Mouse (Mus musculus) kidney, adult 2 months (tissue): Measurements from ENCODE around the gene Cntnap2. TPM values are rescaled to one million over a fixed set of nuclear protein-coding genes. Genes with fewer than 3 reads are reported as not detected.
A peak's percentile ranks its signal among the peaks of the same experiment; 100 is the strongest.

Source experiments
- DNase-seq: peaks from one replicate; pipeline ENCODE4 v3.0.0; 2021
- H3K27ac ChIP-seq: fragments of 200-500 bp; 2 replicates; pipeline ENCODE4 v1.5.1; 2012; ENCODE audit warnings: low read depth, low read length, control low read depth, inconsistent platforms; ENCODE audit not compliant: insufficient read depth
- H3K27me3 ChIP-seq: fragments of 200-500 bp; replicated peaks from 2 replicates; pipeline ENCODE4 v1.6.1; 2012; ENCODE audit warnings: mild to moderate bottlenecking, moderate library complexity, low read length, inconsistent platforms; ENCODE audit not compliant: control insufficient read depth, insufficient read depth
- H3K36me3 ChIP-seq: fragments of 200-500 bp; 2 replicates; pipeline ENCODE4 v1.6.1; 2012; ENCODE audit warnings: mild to moderate bottlenecking, moderate library complexity, low read length, inconsistent platforms; ENCODE audit not compliant: control insufficient read depth, insufficient read depth
- H3K4me1 ChIP-seq: fragments of 200-500 bp; 2 replicates; pipeline ENCODE4 v1.6.1; 2011; ENCODE audit warnings: low read length; ENCODE audit not compliant: control insufficient read depth, insufficient read depth
- H3K4me3 ChIP-seq: fragments of 200-500 bp; 2 replicates; pipeline ENCODE4 v1.5.1; 2011; ENCODE audit warnings: mild to moderate bottlenecking, low read depth, low read length, control low read depth; ENCODE audit not compliant: insufficient read depth
- CTCF ChIP-seq: fragments of 200-500 bp; conservative IDR thresholded peaks from 2 replicates; pipeline ENCODE4 v1.5.1; 2011; ENCODE audit warnings: low read depth, mild to moderate bottlenecking, control low read depth, low read length, moderate library complexity, mixed read lengths; ENCODE audit not compliant: insufficient read depth, insufficient read length
- POLR2A ChIP-seq: fragments of 200-500 bp; IDR thresholded peaks from one replicate; pipeline ENCODE4 v1.6.1; 2011; ENCODE audit warnings: low read depth, low read length, control low read depth
- WGBS: fragments of 180-500 bp; shearing (Covaris S2); methylation state at CpG from one replicate; pipeline ENCODE4 v1.1.7; 2018; 5-methylcytosine and 5-hydroxymethylcytosine counted together
- polyA plus RNA-seq: library from polyadenylated mRNA; depleted of rRNA; stranded (reverse); fragments of >200 nt; gene quantifications from 2 replicates; pipeline ENCODE4 v1.2.3, GENCODE M21; 2012

The Cntnap2 gene
- polyA plus RNA-seq, 1 experiment, result 0.31 TPM

GRCm38 (mm10) chr6:47042602-47043001 lies 1983.4 kb downstream of the Cntnap2 start:
- 84% methylated on average over 1 of the region's 1 CpGs for WGBS
- TF ChIP-seq CTCF, result no peak
- no peak for TF ChIP-seq POLR2A
- no peak for DNase-seq
- Histone ChIP-seq H3K36me3 (no peaks in the 10 kb centered on the region), H3K27ac (no peak overlapping the region), H3K4me3 (no peak overlapping the region), H3K4me1 (no peaks in the 10 kb centered on the region), H3K27me3 (no peaks in the 10 kb centered on the region; the same call in 1 of the 2 replicates)

- Histone ChIP-seq H3K36me3 (no peaks in the 10 kb centered on the region), H3K4me3 (no peak overlapping the region), H3K27ac (no peak overlapping the region), H3K27me3 (no peaks in the 10 kb centered on the region; the same call in 1 of the 2 replicates), H3K4me1 (no peaks in the 10 kb centered on the region)
- WGBS, result 84% methylated on average over 1 of the region's 1 CpGs
- no peak for TF ChIP-seq POLR2A
- TF ChIP-seq CTCF, result no peak
- DNase-seq, result no peak
Observed at GRCm38 (mm10) chr6:47043586-47043985, 1984.4 kb downstream of the Cntnap2 start.

DNA sequence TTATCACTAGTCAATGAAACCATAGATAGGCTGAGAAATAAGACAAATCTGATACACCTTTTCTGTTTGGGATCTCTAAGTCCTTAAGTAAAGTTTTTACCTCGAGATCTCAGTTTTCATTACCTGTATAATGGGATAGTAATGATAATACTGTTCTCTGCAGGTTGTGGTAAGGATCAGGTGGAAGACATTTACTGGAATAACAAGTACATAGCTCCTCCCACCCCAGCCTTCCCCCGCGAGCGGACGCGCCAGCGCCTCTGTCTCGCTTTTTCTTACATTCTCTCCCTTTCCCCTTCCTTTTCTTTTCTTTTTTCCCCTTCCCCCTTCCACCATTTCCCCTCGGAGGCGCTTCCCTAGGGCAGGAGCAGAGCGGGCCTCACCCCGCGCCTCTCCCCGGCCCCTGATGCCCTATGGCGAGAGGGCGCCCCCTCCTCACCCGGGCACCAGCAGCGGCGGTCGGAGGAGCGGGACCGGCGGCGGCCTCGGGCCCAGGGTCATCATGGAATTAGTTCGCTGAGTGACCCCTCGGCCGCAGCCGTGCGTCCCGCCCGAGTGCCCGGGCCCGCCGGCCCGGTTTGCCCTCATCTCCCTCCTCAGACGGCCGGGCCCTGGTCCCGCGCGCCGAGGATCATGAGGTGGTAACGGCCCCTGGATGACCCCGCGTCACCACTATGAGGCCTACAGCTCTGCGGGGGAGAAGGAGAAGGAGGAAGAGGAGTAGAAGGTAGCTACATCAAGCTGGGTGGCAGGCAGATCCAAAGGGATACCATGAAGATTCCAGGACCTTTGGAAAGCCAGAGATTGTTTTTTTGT lies 1985.4 kb downstream of the Cntnap2 start:
- 4% methylated on average over 46 of the region's 46 CpGs for WGBS
- TF ChIP-seq CTCF (no peak), POLR2A (no peak)
- H3K27ac ChIP-seq, result no peak overlapping the region
- DNase-seq, result no peak
- no peaks in the 10 kb centered on the region for H3K4me1 ChIP-seq
- H3K27me3 ChIP-seq, result no peaks in the 10 kb centered on the region; the same call in 1 of the 2 replicates
- H3K4me3 ChIP-seq, result peak overlapping the region; percentile 33; the same call in 1 of the 2 replicates
- H3K36me3 ChIP-seq, result no peaks in the 10 kb centered on the region

- WGBS, result 76% methylated on average over 5 of the region's 5 CpGs
- Histone ChIP-seq H3K27ac (no peak overlapping the region), H3K36me3 (no peaks in the 10 kb centered on the region), H3K4me1 (no peaks in the 10 kb centered on the region), H3K27me3 (no peaks in the 10 kb centered on the region; the same call in 1 of the 2 replicates), H3K4me3 (no peak overlapping the region)
- DNase-seq, result no peak
- TF ChIP-seq CTCF, result no peak
- TF ChIP-seq POLR2A, result no peak
Observed at GRCm38 (mm10) chr6:47049051-47049450, 1989.9 kb downstream of the Cntnap2 start.

- DNase-seq, result no peak
- Histone ChIP-seq H3K27me3 (no peaks in the 10 kb centered on the region; the same call in 1 of the 2 replicates), H3K27ac (no peak overlapping the region), H3K4me3 (no peak overlapping the region), H3K36me3 (no peaks in the 10 kb centered on the region), H3K4me1 (no peaks in the 10 kb centered on the region)
- TF ChIP-seq POLR2A, result no peak
- TF ChIP-seq CTCF, result no peak
- WGBS, result 73% methylated on average over 7 of the region's 7 CpGs
Observed at GRCm38 (mm10) chr6:47050319-47051222, 1991.4 kb downstream of the Cntnap2 start.

DNA sequence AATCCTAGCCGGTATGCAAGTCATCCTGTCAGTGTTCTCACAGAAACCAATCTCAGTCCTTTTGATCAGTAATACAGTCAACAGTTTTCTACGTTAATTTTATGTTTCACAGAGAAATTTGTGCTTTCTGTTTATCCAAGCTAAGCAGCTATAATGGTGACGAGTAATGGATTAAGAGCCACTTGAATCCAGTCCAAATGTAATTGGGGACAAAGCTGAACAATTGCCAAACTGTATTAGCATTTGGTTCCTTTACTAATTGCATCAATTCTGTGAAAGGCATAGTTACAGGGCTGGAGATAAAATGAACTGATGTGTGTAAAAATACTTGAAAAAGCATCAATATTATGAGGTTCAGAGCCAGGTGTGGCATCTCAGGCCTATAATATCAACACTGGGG lies 2002.2 kb downstream of the Cntnap2 start:
- H3K4me1 ChIP-seq, result no peaks in the 10 kb centered on the region
- WGBS, result 69% methylated on average over 3 of the region's 3 CpGs
- no peaks in the 10 kb centered on the region for H3K27me3 ChIP-seq

More for the DNA sequence above, 2002.2 kb downstream of the Cntnap2 start:
- H3K4me3 ChIP-seq, result no peak overlapping the region
- DNase-seq, result no peak
- H3K27ac ChIP-seq, result no peak overlapping the region
- no peaks in the 10 kb centered on the region for H3K36me3 ChIP-seq
- TF ChIP-seq POLR2A, result no peak
- no peak for TF ChIP-seq CTCF
